Mouse (Mus musculus): ENCODE results near the gene Stat6. TPM values are rescaled to one million over a fixed set of nuclear protein-coding genes. Genes with fewer than 3 reads are reported as not detected.

The Stat6 gene
- total RNA-seq, 2 experiments from 2014 or later, result 16.7 to 27.1 TPM

DNA sequence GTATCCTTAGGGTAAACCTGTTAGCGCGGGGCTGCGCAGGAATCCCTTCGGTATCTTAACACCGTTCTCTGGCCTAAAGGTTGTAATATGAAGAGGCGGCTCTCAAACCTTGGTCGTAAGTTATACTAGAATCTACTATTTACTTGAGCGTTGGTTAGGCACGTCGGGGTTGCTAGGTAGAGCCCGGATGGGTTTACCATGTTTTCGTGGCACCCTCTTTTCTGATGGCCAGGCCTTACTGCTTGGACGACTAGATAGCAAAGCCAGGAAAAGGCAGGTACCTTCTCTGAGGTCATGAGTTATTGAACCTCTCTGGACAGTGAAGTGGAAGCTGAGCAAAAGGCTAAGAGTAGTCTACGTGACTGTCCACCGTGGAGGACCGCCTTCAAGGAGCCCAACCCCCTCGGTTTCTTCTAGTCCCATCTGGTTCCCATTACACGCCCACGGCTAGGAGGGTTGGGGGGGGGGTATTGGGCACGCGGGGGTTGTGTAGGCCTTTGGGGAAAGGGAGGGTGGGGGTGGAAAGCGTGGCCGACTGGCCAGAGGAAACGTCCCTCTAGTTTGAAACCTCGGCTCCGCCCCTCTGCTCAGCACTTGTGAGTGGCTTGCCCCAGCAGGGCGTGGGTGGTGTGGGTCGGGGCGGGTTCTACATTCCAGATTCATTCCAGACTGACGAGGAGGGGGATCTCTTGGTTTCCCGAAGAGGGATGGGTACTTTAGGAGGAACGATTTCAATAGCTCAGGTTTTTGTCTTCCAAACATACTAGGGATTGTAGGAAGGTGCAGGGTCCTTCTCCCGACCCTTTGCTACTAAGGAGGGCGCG is 24.7 kb downstream of the Stat6 start:
- no peak for ATAC-seq (replicated peaks; ENCODE audit: low FRiP score, poor library complexity, severe bottlenecking)

DNA sequence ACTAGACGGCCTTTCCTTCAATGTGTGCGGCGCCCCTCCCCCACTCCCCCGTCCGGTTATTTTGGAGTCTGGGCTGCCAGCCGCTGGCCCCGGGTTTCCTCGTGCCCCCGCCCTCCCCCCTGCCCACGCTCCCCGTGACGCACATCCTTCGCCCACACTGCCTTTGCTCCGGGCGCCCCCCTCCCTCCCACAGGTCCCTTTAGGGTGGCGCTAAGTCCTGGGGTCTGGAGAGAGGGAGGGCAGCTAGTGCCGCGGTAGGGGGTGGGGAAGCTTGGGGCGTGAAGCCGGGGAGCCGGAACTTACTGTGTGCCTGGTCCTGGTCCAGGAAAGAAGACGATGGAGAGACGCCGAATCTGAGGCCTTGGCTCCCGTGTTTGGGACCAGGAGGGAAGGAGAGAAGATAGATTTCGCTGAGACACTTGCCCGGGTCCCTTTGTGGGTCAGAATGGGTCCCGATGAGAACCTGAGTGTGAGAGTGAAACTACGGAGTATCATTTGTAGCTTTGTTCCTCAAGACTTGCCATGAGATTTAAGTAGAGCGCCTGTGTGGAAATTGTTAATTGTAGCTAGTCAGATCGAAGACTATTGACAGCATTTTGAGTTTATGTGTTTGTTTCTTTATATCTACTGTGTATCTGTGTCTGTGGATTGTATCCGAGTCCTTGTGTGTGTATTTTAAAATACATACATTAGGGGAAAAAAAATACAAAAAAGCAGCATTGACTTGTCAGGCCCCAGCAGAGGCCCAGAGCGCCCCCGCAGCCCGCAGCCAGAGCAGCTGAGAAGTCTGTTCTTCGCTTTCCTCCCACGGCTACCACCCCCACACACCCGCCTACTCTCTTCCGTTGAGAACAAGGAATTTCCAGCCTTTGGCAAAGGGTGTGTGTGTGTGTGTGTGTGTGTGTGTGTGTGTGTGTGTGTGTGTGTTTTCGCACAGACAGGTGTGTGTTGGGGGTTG is 25.6 kb downstream of the Stat6 start, which contains the start of gene Nab2:
Gene Nab2, minus strand, starts transcription at position 476 of the 958 bp plus-strand sequence.
- no peak for ATAC-seq (replicated peaks; ENCODE audit: low FRiP score, poor library complexity, severe bottlenecking)

DNA sequence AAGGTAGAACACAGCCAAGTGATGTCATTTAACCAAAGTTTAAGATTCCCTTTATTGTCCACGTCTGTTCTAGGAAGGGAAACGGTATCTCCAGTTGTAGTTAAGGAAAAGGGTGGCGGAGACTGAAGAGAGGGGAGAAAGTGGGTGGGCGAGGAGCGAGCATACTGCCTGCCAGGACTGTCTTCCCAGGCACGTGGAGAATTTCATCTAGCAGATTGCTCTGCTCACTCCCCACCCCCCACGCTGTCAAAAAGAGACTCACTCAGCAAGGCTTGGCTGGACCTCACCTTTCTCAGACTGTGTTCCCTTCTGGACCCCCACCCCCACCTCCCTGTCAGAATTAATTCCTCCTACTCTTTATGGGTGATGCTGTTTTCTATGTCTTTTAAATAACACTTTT is 26.4 kb downstream of the Stat6 start:
- no peak for ATAC-seq (replicated peaks; ENCODE audit: low FRiP score, poor library complexity, severe bottlenecking)

DNA sequence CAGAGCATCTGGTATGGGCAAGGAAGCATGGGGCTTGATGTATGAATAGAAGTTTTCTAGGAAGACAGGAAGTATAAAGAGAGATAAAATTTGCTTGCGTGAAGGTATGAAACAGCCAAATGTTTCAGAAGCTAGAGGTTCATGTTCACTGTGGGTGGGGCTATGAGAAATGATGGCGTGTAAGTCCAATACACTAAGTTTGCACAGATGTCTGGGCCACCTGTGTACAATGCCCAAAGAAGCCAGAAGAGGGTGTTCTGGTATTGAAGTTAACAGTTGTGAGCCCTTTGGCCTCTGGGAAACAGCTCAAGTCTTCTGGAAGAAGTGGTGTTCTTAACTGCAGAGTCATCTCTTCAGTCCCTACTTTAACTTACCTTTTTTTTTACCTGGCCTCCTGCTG is 27.4 kb downstream of the Stat6 start:
- no peak for ATAC-seq (replicated peaks; ENCODE audit: low FRiP score, poor library complexity, severe bottlenecking)

DNA sequence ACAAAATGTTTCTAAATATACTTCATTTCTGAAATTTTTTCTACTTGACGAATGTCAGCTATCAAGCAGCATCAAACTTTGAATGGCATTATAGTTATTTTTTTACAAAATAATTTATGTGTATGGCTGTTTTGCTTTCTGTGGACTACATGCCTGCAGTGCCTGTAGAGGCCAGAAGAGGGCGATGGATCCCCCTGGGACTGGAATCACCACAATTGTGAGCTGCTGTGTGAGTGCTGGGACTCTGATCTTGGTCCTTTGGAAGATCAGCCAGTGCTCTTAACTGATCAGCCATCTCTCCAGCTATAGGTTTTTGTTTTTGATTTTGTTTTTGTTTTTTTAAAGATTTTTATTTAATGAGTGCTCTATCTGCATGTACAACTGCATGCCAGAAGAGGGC is 28.5 kb downstream of the Stat6 start:
- ATAC-seq (replicated peaks; ENCODE audit: low FRiP score, poor library complexity, severe bottlenecking), result no peak

DNA sequence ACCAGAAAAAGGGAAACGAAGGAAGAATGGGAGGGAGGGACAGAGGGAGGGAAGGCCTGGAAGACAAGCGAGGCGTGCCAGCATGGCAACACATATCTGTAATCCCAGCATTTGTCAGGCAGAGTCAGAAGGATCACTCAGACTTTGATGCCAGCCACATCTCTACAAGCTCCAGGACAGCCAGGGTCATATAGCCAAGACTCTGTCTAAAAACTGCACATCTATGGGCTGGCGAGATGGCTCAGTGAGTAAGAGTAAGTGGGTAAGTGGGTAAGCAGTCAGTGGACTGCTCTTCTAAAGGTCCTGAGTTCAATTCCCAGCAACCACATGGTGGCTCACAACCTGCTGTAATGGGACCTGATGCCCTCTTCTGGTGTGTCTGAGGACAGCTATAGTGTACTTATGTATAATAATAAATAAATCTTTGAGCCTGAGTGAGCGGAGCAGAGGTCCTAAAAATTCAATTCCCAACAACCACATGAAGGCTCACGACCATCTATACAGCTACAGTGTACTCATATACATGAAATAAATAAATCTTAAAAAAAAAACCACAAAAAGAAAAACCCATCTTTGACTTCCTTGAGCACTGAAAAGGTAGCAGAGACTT is 31.4 kb downstream of the Stat6 start:
- ATAC-seq (replicated peaks; ENCODE audit: low FRiP score, poor library complexity, severe bottlenecking), result no peak

DNA sequence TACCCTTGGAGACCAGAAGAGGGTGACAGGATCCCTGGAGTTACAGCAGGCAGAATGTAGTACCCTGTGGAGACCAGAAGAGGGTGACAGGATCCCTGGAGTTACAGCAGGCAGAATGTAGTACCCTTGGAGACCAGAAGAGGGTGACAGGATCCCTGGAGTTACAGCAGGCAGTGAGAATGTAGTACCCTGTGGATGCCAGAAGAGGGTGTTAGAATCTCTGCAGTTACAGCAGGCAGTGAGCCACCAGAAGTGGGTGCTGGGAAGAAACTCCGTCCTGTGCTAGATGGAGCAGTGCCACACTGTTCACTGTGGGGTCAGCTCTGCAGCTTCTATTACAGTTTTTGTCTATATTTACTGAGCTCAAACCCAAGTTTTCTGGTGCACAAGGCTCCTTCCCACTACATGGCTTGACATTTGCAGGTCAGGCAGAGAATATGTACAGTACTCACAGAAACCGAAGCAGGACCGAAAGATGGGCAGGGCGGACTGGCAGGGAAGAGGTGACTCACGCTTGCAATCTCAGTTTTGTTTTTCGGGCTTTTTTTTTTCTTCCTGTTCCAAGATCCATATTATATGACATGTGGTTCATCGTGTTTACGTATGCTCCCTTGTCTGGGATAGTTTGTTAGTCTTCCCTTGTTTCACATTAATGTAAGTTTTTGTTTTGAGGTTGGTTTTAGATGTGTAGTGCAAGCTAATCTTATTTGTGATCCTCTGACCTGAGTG is 32.2 kb downstream of the Stat6 start:
- ATAC-seq (replicated peaks; ENCODE audit: low FRiP score, poor library complexity, severe bottlenecking), result peak; percentile 76

DNA sequence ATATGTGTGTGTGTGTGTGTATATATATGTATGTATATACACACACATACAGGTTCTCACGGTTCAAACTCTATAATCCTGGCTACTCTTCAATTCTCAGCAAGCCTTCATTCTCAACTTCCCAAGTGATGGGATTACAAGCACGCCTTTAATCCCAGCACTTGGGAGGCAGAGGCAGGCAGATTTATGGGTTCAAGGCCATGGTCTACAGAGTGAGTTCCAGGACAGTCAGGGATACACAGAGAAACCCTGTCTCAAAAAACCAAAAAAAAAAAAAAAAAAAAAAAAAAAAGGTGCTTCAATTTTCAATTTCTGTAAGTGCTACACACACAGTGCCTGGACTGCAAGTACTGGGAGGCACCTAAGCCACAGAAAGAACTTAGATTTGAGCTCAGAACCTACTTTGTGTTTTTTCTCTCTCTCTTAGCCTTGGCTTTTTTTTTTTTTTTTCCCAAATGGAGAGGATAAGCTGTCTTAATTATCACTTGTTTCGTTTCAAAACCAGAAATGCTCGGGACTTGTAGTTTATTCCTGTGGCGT is 33.1 kb downstream of the Stat6 start:
- ATAC-seq (replicated peaks; ENCODE audit: low FRiP score, poor library complexity, severe bottlenecking), result no peak

DNA sequence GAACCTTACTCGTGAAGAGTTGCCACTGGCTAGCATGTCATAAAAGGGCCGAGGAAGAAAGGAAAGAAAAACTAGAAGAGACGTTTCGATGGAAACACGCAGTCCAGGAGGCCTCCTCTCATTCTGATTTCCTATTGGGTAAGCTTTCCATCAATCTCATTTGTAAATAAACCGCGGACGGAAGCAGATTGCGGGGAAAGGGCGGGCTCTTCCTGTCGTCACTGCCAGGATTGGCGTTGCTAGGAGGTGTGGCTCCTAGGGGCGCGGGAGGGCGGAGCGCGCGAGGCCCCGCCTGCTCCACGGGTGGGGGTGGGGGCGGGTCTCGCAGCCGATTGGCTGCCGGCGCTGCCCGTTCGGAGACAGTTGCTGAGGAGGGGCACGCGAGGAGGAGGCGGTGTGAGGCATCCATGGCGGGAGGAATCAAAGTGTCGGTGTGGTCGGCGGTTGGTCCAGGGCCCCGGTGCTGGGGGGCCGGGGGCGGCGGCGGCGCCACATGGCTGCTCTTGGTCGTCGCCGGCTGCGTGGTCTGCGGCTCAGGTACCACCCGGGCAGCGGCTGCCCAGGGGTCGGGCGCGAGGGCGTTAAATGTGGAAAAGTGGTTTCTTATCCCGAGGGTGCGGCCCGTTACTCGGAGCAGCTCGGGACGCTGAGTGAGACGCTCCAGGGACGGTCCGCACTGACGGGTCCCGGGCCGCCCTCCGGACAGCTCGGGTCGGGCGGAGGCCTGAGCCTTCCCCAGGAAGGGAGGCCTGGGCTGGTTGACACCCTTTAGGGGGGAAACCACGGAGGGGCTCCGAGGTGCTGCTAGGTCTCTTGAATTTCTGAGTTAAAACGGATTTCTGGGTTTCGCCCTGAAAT is 34.1 kb downstream of the Stat6 start:
- peak; percentile 88 for ATAC-seq (replicated peaks; ENCODE audit: low FRiP score, poor library complexity, severe bottlenecking)

DNA sequence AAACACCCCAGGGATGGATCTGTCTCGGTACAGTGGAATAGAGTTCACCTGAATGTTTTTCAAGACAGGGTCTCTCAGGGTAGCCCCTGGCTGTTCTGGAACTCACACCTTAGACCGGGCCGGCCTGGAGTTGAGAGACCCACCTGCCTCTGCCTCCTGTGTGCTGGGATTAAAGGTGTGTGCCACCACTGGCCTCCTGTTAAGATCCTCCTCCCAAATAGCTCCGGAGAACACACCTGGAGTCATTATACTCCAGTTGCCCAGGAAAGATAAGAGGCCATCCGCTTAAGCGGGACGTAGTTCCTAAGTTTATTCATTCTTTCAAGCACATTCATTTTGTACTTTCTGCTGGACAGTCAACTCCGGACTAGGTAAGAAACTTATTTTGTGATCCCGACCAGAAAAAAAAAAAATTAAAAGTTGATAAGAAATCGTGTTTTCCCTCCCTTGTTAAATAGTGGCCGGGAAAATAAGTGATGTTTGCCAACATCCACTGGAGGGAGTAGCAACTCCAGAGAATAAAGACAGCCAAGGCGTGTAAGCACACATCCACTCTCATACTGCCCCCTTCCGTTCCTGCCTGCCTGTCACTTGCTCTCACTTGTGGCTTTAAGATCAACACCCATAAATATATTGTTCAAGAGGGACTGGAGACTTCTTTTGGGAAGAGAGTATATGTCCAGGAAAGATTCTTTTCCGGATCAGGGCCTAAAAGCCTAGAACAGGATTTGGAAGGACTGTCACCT is 35.0 kb downstream of the Stat6 start:
- ATAC-seq (replicated peaks; ENCODE audit: low FRiP score, poor library complexity, severe bottlenecking), result peak; percentile 59

DNA sequence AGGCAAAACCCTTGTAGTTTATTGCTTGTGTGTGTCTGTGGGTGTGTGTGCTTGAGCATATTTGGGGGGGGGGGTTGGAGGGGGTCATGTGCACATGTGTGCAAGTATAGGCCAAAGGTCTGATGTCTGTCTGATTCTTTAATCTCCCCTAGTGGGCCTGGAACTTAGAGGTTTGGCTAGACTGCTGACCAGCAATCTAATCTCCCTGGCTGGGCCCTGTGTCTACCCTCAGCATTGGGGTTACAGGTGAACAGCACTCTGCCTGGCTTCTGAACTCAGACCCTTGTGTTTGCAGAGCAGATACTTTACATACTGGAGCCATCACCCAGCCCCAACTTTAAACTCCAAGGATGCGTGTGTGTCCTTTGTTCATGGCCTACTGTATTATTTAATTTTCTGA is 36.4 kb downstream of the Stat6 start:
- no peak for ATAC-seq (replicated peaks; ENCODE audit: low FRiP score, poor library complexity, severe bottlenecking)

DNA sequence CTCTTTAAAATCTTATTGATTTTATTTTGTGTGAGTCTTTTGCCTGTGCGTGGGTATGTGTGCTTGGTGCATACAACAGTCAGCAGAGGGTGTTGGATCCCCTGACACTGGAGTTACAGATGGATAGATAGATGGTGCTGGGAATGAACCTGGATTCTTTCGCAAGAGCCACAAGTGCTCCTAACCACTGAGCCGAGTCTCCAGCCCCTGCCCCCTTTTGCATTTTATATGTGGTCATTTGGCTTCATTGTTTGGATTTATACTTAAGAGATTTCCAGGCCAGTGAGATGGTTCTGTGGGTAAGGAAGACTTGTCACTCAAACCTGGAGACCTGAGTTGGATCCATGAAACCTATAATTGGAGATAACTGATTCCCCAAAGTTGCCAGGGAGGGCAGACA is 37.1 kb downstream of the Stat6 start:
- no peak for ATAC-seq (replicated peaks; ENCODE audit: low FRiP score, poor library complexity, severe bottlenecking)

DNA sequence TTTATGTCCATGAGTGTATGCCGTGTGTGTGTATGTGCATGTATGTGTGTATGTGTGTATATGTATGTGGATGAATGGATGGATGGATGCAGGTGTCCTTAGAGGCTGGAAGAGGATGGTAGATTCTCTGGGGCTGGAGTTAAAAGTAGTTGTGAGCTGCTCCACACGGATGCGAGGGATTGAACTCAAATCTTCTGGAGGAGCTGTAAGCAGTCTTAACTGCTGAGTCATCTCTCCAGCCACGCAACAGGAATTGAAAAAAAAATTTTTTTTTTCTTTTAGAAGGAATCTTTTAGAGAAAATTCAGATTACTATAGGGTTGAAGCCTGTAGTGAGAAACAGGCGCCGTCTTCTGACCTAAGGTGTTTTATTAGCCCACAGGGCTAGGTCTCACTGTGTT is 40.1 kb downstream of the Stat6 start:
- ATAC-seq (replicated peaks; ENCODE audit: low FRiP score, poor library complexity, severe bottlenecking), result no peak

DNA sequence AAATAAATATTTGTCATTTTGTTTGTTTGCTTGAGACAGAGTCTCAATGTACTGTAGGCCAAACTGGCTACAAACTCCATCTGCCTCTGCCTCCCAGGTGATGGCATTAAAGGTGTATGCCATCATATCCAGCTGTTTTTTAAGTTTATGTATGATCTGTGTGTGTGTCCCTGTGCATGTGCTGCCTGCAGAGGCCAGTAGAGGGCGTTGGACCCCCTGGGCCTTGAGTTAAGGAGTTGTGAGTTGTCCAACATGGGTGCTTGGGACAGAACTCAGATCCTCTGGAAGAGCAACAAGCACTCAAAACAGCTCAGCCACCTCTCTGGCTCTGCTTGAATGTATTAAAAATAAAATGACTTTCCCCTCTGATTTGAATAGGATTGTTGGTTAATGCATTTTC is 48.3 kb downstream of the Stat6 start:
- no peak for ATAC-seq (replicated peaks; ENCODE audit: low FRiP score, poor library complexity, severe bottlenecking)

DNA sequence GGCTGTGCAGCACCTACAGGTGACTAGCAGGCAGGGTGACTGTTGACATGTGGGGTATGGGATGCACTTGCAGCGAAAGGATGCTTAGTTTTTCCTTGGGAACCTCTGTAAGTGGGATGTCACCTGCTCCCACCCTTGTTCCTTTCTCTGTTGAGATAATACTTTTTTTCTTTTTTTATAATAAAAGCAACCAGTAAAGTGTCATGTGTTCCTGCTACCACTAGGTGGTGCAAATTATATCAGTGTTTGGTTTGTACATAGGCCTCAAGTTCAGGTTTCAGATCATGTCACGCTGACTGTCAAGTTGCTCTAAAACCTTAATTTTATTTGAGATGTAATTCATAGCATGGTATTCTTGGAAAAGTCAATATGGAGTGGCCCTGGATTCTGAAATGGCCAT is 51.9 kb downstream of the Stat6 start:
- peak; percentile 78 for ATAC-seq (replicated peaks; ENCODE audit: low FRiP score, poor library complexity, severe bottlenecking)

DNA sequence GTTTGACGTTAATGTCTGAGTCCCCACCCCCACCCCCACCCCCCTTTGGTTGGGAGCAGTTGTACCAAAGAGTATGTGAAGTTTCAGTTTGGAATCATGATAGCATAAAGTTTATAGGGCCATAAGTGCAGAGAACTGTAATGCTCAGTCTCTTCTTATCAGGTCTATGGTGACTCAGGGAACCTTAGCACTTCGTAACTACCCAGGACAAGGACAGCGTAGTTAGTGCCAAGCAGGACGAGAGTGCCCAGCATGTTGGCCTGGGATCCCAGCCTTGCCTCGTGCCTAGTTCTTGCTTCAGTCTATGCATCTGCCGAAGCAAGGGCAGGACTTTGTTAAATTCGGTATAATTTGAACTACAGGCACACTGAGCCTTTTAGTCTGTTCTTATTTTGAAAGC is 53.0 kb downstream of the Stat6 start:
- no peak for ATAC-seq (replicated peaks; ENCODE audit: low FRiP score, poor library complexity, severe bottlenecking)

DNA sequence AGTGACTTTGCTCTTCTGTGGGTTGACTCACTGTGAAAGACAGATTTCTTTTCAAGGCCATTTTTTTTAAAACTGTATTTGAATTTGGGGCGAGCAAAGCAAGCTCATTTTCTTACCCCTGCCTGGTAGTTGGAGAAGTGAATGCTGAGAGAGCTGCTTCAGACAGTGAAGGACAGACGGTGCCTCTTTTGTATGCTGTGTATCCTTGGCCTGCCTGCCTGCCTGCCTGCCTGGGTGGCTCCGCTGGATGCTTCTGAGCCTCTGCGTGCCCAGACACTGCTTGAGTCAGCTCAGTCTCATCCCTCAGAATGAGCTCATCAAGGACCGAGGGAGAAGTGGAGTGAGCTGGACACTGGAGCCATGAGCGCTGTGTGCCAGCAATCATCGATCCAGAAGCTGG is 56.2 kb downstream of the Stat6 start:
- ATAC-seq (replicated peaks; ENCODE audit: low FRiP score, poor library complexity, severe bottlenecking), result no peak

DNA sequence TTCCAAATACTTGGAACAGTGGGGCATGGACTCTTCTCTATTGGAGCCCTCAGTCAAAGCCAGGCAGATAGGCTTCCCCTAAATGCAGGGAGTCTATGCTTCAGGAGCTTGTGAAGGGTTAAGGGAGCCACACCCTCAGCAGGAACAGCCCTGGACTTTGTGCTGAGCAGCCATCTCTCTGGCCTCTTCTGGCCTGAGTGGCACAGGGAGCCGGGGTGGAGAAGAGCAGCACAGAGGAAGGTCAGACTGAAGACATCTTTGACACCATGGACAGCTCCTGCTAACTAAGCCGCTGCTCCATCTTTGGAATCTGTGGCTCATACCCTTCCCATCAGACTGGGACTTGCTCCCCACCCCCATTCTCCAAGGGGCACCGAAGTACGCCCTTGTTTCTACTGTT is 60.5 kb downstream of the Stat6 start:
- ATAC-seq (replicated peaks; ENCODE audit: low FRiP score, poor library complexity, severe bottlenecking), result no peak
